Mouse (Mus musculus): ENCODE results near the gene Ada.

- TF ChIP-seq EP300 (IDR thresholded peaks at IDR 0.05; ENCODE audit: insufficient read depth, low read depth, low read length) (no peak), POLR2A (IDR thresholded peaks at IDR 0.05; ENCODE audit: insufficient read depth, low read length) (no peak)
Observed at GRCm38 (mm10) chr2:163735163-163735562, 14.9 kb downstream of the Ada start.
